Mouse (Mus musculus): ENCODE data around the gene Itsn1. TPM values are rescaled to one million over a fixed set of nuclear protein-coding genes. Genes with fewer than 3 reads are reported as not detected.

The Itsn1 gene
- total RNA-seq, 2 experiments from 2014 or later, result 49.7 to 69.7 TPM

DNA sequence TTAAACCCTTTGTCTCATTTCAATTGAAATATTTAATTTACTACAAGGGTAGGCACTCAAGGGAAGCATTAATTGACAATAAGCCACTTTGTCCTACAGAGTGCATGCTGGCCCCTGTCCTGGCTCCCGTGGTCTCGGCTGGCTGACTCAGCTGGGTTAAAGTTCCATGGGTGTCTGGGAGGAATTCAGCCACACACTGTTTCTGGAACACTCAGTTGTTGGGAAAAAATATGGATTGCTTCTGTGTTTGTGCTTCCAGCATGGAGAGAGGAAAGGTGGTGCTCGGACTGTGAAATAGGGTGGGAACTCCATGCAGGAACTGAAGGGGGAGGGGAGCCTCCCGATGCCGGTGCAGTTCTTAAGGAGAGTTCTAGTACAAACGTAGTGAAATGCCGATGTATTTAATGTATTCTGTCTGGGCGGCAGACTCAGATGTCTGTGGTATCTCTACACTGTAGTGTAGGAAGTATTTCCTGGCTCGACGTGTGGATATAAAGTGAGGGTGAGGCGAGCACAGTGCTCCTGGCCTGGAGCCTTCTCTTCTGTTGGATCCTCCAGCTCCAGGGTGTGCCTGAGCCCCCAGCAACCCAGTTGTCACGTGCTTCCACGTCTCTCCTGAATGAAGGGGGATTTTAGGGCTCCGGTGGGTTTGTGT, 131.5 kb downstream of the Itsn1 start:
- DNase-seq, result no peak
- intact Hi-C loops (cut with DNase I), result no loop called here

DNA sequence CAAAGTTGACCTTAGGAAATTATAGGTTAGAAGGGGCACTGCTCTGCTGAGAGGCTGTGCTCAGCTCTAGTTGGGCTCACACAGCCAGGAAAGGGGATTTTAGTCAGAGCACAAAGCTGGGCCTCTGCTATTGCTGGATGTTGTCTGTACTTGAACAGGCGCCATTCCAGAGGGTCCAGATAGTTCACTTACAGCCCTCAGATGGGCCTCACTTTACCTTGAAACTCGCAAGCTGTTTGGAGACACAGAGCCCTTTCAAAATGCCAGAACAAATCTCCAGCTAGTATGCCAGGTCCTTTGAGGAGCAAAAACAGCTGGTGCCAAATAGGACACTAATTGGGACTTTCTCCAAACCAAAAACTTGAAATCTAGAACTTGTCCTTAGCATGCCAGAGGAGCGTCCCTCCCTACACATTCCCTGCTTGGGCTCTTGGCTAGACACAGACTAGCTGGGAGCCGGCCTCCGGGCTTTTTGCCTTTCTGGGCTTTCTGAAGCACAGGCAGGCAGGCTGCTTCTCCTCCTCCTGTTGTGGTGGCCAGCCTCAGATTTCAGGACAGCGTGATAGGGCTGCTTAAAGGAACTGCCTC, 132.8 kb downstream of the Itsn1 start:
- intact Hi-C loops (cut with DNase I), result no loop called here
- DNase-seq, result peak; percentile 64 to 79

DNA sequence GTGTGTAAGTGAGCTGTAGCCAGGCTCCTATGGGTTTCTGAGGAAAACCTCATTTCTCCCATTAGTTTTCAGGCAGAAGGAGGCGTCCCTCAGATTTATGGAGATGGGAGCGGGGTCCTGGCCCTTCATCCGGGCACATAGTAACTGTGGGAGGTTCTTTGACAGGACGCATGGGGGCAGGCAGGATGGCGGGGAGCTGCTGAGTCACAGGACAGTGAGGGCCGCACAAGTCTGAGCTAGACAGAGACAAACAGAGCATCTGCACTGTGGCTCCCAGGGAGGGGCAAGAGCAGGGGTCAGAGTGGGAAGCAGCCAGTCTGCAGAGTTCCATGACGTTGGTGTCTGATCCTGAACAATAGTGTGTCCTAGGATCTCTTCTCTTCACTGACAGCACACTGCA, 133.8 kb downstream of the Itsn1 start:
- intact Hi-C loops (cut with DNase I), result no loop called here
- peak in 1 of 2 experiments; percentile 27 for DNase-seq

DNA sequence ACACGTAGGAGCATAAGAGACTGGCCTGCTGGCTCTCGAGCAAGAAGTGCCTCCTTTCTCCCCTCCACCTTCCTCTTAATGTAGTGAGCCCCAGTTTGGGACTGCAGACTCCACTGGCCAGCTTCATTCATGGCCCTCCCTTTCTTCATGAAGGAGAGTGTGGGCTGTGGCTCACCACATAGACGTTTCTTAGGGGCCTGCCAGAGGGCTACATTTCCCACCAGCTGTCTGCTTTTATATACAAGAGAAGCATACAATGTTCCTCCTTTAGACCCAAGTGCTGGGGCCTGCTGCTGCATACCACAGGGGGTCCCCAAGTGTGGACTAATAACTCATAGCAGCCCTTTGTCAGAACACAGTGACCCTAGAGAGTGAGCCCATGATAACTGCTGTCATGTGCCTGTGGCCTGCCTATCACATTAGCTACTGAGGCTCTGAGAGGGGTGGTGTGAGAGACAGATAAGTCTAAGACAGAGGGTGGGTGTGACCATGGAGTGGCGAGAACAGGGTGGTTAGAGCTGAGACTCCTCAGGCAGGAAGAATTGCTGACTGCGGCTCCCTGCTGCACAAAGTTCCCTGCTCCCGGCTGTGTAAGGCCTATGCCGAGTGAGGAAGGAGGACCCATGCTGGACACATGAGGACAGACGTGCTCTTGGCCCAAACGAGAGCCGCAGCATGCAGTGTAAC, 135.7 kb downstream of the Itsn1 start:
- DNase-seq, result no peak
- intact Hi-C loops (cut with DNase I), result no loop called here

DNA sequence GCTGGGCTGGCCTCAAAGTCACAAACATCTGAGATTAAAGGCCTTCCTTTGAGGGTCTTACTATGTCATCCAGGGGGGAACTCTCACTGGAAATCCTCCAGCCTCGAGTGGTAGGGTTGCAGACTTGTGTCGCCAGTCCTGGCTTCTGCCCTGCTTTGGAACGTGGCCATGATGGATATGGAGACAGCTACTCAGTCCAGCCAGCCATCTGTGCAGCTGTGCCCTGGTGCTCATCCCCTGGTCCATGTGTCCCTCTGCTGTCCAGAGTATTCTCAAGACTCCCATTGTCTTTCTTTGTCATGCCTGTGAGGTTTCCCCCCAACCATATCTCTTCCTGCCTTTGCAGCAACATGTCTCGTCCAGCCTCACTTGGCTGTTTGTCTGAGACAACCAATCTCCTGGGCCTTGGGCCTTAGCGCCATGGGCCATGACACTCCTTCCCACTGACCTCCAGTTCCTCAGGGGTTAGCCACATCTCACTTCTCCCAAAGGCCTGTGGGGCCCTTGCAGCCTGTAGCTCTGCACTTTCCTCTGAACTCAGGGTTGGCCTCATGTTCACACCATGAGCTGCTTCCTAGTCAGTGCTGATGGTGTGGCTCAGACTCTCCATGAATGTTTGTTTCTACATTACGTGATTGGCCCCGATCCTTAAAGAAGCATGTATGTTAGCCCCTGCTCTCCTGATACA, 136.6 kb downstream of the Itsn1 start:
- peak in 1 of 2 experiments; percentile 41 for DNase-seq
- intact Hi-C loops (cut with DNase I), result no loop called here

DNA sequence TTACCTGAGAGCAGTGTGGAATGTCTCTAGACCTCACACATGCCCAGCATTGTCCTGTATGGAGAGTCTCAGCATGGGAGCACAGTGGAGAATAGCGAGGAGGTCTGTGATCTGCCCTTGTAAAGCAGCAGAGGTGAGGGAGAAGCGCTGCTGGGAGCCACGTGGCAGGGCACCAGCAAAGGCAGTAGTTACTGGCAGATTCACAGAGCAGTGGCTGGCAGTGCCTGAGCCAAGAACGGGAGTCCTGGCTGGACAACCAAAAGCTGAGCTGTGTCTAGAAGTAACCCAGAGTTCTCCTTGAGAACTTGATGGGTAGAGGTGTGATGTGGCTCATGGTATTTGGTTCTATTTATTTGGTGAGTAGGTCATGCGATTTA, 137.2 kb downstream of the Itsn1 start:
- intact Hi-C loops (cut with DNase I), result no loop called here
- DNase-seq, result peak in 1 of 2 experiments; percentile 63

DNA sequence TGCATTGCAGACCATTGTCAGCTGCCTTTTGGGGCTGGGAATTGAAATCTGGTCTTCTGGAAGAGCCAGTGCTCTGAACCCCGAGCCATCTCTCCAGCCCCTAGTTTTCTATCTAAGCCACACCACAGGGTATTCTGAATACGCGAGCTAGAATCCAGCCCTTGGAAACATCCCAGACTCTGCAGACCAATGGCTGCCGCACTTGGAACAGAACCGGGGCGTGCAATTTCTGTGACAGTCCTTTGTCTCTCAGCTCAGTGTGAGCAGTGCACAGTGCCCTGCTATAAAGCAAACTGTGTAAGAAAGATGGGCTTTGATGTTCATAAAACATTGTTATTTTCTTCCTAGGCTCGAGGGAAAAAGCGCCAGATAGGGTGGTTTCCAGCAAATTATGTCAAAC, 138.6 kb downstream of the Itsn1 start:
- intact Hi-C loops (cut with DNase I), result no loop called here
- DNase-seq, result no peak

DNA sequence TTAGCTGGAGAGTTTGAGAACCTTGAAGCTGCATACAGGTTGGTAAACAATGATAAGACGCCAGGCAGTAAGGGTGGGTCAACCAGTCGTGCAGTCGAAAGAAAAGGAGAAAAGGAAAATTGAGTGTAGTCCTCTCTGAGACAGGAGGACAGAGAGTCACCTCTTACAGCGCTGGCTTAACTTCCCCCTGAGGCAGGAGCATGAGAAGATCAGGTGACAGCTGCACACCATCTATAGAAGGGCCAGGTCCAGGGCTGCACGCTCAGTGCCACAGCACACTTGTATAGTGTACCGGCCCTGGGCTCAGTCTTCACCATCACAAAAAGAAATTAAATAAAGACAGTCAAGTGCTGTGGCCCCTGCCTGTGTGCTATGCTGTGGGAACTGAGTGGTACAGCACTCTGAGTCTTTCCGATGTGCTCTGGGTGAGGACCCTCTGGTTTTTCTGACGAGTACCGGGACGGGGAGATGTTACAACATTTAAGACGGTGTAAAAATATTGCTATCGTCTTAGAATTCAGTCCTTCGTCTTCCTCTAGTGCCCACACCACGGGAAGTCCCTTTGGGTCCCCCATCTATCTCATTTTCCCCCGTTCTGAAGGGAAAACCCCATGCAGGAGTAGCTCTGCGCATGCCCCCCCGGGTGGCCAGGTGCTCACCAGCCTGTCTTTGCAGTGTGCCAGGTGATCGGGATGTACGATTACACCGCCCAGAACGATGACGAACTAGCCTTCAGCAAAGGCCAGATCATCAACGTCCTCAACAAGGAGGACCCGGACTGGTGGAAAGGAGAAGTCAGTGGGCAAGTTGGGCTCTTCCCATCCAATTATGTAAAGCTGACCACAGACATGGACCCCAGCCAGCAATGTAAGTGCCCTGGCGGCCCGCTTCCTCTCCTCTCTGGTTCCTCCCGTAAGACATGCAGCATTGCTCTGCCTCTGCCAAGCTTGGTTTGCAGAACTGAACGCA, 140.1 kb downstream of the Itsn1 start:
- DNase-seq, result peak in 1 of 2 experiments; percentile 53

DNA sequence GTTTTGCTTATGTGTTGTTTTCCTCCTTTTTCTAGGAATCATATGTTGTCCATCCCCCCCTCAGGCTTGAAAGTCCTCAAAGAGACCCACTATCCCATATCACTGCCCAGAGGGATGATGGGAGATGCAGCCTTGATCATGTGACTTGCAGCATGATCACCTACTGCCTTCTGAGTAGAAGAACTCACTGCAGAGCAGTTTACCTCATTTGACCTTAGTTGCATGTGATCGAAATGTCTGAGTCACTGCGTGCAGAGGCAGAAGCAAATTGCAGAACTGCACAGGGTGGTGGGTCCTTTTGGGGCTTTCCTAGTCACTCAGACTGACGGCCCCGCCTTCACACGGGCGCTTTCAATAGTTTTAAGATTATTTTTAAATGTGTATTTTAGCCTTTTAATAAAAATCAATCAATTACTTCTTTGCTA, 141.1 kb downstream of the Itsn1 start:
- intact Hi-C loops (cut with DNase I), result no loop called here
- DNase-seq, result no peak

More for the DNA sequence above, 140.1 kb downstream of the Itsn1 start:
- intact Hi-C loops (cut with DNase I), result no loop called here

DNA sequence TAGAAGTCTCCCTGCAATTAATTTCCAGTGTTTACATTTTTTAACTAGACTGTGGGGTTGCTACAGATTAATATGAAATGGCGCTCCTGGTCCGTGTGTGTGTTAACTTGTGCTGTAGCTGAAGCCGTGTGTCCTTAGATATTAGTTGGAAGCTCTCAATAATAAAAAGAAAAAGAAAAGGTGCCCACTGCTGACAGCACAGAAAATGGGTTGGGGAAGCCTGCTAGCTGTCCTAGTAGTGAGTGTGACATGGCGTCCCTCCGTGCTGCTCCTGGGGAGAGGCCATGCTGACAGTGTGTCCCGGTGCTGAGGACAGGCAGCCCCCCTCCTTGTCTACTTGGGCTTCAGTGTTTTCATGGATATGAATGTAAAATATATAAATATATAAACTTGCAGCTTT, 142.1 kb downstream of the Itsn1 start:
- no peak for DNase-seq
- intact Hi-C loops (cut with DNase I), result no loop called here

DNA sequence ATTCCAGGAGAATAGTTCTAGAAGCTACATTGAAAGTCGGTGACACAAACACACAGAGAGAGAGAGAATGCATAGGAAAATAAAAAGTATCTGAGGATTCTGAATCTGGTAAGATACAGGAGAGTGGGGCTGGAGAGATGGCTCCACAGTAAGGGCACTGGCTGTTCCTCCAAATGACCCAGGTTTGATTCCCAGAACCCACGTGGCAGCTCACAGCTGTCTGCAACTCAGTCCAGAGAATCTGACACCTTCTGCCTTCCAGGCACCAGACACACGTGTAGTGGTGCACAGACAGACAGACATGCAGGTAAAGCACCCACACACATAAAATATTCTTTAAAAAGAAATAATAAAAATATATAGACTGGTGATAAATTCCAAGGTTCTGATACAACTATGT, 144.6 kb downstream of the Itsn1 start:
- DNase-seq, result no peak
- intact Hi-C loops (cut with DNase I), result no loop called here

DNA sequence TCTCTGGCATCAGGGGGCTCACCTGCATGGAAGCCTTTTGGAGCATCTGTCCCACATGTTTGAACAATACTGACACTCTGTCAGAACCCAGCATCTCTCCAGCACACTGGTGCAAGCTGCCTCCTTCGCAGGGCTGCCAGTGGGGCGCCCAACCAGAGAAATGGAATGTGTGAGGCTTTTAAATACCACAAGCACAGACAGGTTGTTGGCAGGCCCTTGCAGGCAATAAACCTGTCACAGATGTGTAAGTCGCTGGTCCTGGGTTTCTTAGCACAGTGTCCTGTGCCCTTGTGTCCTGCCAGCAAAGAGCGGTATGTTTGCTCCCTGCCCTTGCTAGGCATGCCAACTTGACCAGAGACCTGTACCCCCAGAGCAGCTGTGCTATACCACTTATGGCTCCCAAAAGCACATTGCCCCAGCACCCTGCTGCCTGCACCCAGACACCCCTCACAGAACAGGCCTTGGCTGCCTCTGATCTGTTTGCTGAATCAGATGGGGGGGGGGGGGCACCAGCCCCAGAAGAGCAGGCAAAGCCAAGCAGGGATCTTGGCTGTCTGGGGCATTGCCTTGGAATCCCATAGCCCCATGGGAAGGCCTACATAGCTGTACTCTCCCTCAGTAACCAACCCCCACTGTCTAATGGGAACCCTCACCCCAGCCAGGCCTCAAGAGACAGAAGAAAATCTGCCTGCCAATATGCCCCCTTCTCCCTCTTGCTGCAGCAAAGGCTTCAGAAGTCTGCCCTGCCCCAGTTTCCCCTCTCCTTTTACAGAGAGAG, 146.7 kb downstream of the Itsn1 start:
- DNase-seq, result peak; percentile 52
- intact Hi-C loops (cut with DNase I), result no loop called here

DNA sequence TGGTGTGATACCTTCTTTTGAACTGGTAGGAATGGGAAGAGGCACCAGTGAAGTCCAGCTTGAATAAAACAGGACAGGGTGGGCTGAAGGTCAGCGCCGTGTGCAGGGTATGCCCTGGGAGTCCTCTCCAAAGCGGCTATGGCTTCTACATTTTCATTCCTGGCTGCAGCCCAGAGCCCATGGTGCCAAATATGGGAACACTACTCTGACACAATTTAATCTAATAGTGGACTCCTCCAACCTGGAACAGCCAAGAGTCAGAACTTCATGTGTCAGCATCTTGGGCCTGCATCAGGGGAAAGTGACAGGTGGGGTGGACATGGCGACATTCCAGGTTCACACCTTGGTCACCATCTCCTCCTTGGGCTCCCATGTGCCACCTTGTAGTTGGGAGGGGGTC, 147.4 kb downstream of the Itsn1 start:
- no peak for DNase-seq
- intact Hi-C loops (cut with DNase I), result no loop called here

DNA sequence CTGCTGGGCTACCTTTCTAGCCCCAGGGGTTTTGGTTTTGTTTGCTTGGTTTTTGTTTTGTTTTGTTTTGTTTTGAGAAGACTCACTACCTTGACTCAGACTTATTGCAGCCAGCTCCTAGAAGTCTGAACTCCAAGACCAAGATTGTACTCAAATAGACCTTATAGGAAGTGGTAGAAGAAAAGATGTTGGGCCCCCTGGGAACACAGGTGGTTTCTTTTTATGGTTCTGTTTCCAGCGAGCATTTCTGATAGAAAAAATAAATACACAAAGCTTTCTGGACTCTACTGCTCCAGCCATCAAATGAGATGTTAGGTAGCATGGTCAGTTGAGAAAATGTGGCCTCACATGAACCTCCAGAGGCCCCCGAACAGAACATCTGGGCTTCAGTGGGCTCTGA, 150.0 kb downstream of the Itsn1 start:
- no peak for DNase-seq
- intact Hi-C loops (cut with DNase I), result no loop called here

DNA sequence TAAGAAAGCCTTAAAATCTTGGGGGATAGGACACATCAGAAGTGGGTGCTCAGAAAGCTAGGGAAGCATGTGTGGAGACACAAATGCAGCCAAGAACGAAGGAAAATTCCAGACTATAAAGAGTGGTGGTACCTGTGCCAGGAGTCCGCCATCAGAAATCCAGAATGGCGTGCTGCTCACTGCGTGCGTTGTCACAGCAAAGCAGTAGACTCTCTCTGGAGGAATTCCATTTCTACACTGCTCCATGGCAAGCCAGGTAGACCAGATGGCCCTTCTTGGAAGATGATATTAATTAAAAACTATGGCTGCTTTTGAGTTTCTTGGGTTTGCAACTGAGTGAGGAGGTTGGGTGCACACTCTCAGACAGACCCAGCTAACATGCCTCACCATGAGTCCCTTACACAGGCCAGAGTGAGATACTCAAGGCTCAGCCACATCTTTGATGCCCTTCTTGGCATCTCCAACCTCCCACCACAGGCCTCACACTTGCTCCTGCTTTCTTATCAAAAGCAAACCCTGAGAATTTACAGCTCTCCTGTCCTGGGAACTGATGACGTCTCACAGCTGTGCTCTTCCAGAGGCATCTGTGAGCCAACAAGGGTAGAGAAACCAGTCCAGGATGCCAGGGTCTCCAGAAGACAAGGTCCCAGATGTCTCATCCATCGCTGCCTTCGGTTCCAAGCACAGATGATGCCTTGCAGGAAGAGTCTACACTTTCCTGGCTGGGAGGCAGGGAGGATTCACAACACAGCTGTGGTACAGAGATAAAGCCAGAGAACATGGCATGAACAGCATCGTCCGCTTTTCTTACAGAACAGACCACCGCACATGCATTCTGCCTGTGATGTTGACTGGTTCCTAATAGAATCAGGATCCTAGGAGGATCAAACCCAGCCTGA, 152.0 kb downstream of the Itsn1 start:
- no peak for DNase-seq
- intact Hi-C loops (cut with DNase I), result loop anchor here (5.0 kb wide), 1 partner anchor 74 kb away; no protein-coding TSS in a partner anchor

DNA sequence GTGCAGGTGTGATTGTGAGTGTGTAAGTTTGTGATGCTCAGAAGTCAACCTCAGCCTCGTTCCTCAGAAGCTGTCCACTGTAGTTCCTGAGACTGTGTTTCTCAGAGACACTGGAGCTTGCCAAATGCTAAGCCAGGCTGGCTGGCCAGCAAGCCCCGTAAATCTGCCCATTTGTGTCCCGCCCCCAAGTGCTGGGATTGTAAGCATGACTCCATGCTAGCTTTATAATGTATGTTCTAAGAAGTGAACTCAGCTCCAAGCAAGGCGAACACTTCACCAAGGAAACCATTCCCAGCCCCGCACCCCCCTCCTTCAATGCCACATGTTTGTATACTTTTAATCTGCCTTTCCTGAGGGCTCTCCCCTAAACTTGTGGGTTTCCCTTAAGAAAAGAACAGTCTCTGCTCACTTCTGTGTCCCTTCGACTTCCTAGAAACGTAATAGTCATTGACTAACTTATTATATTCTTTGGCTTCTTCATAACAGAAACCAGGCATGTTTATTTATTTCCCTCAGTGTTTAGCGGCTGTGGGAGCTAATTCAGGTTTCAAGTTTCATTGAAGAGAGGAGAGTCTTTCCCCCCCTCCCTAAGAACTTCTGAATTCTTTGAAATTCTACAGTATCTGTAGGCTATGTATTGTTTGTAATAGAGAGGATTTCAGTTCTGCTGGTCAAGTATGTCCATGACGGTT, 153.2 kb downstream of the Itsn1 start:
- intact Hi-C loops (cut with DNase I), result loop anchor here (5.0 kb wide), 1 partner anchor 75 kb away; no protein-coding TSS in a partner anchor
- DNase-seq, result no peak

DNA sequence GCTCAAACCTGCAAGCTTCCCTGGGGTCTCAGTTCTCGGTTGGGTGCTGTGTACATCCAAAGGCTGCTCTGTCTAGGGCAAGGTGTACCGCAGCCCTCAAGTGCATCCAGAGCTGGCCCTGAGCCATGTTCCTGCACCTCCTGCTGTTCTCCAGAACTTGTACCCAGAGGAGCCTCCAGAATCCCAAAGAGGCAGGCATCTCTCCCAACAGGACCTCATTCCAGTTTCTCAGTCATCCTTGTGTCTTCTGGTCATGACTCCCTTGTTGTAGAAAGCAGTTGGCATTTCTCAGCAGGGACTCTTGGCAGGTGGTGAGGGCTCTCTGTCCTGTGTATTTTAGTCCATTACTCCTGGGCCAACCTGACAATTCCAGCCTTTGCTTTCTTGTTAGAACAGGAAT, 154.6 kb downstream of the Itsn1 start:
- intact Hi-C loops (cut with DNase I), result loop anchor here (5.0 kb wide), 1 partner anchor 76 kb away; no protein-coding TSS in a partner anchor
- no peak for DNase-seq

DNA sequence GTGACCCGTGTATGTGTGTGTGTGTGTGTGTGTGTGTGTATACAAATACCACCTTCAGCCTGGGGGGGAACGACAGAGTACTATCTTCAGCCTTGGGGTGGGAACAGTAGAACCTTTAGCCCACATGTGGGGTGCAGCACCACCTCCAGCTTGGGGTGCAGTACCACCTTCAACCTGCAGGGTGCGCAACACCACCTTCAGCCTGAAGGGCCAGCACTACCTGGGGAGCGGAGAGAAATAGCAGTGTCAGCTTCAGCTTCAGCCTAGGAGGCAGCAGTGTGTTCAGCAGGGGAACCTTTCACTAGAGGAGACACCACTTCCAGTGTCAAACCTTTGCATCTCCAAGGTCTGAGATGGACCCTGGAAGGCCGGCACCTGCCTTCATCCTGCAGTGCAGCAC, 155.1 kb downstream of the Itsn1 start:
- no peak for DNase-seq
- intact Hi-C loops (cut with DNase I), result loop anchor here (5.0 kb wide), 1 partner anchor 77 kb away; no protein-coding TSS in a partner anchor

Data from gastrocnemius, postnatal 36 days (tissue).